Mouse (Mus musculus): ENCODE data around the gene Atp10a. TPM values are rescaled to one million over a fixed set of nuclear protein-coding genes. Genes with fewer than 3 reads are reported as not detected.

The Atp10a gene
- polyA plus RNA-seq, 1 experiment: 9.9 TPM

DNA sequence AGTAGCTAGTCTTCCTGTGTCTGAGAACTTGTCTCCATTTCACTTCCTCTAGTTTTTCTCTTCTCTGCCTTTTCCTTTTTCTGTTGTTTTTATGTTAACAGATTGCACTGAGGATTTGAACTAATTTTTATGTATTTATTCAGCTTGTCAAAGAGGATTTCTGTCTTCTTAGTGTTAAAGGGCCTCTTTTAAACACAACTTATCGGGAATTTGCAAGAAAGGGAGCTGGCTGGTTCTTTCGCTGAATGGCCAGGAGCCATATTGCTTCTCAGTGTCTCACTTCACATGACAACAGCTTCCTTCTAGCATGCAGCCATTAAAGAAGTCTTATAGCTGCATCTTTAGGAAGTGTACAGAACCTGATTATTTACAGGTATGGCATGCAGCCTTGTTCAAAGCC, 16.3 kb upstream of the Atp10a start:
- H3K27ac ChIP-seq (ENCODE audit: insufficient read depth, low read length): no peak overlapping the region
- TF ChIP-seq EP300 (IDR thresholded peaks at IDR 0.05; ENCODE audit: insufficient read depth, low read depth, low read length) (no peak), POLR2A (IDR thresholded peaks at IDR 0.05; ENCODE audit: insufficient read depth, low read length) (no peak), CTCF (IDR thresholded peaks at IDR 0.05; ENCODE audit: low read depth, low read length) (no peak)
- no peaks in the 10 kb centered on the region for H3K4me1 ChIP-seq (ENCODE audit: control insufficient read depth, insufficient read depth, low read length)
- H3K9me3 ChIP-seq (replicated peaks; ENCODE audit: control insufficient read depth, insufficient read depth, low read length, poor library complexity, severe bottlenecking): no peaks in the 10 kb centered on the region
- no peaks in the 10 kb centered on the region for H3K36me3 ChIP-seq (ENCODE audit: control insufficient read depth, insufficient read depth, low read length, poor library complexity, severe bottlenecking)
- H3K27me3 ChIP-seq (ENCODE audit: control insufficient read depth, insufficient read depth, low read length, poor library complexity, severe bottlenecking): no peaks in the 10 kb centered on the region
- no peak overlapping the region for H3K4me3 ChIP-seq (ENCODE audit: low read depth, low read length)
- no peak overlapping the region for H3K9ac ChIP-seq (ENCODE audit: low read depth, poor library complexity, severe bottlenecking)

DNA sequence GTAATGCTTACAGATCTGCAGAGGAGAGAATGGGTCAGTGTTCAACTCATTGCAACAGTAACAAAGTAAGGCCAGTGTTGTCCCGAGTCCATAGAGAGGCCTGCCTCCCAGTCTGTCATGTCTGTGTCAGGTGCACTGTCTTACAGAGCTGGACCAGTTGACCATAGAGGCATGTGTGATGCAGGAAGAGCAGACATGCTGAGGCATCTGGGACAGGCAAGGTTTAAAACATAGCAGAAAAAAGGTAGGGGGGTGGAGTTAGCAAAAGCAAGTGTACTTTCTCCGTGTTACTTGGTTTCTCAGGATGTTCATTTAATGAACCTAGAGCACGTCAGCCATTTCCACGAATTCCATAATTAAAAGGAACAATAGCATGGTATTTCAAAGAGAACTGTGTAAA, 15.5 kb upstream of the Atp10a start:
- no peaks in the 10 kb centered on the region for H3K27me3 ChIP-seq (ENCODE audit: control insufficient read depth, insufficient read depth, low read length, poor library complexity, severe bottlenecking)
- TF ChIP-seq POLR2A (IDR thresholded peaks at IDR 0.05; ENCODE audit: insufficient read depth, low read length) (no peak), EP300 (IDR thresholded peaks at IDR 0.05; ENCODE audit: insufficient read depth, low read depth, low read length) (no peak), CTCF (IDR thresholded peaks at IDR 0.05; ENCODE audit: low read depth, low read length) (no peak)
- no peak overlapping the region for H3K27ac ChIP-seq (ENCODE audit: insufficient read depth, low read length)

DNA sequence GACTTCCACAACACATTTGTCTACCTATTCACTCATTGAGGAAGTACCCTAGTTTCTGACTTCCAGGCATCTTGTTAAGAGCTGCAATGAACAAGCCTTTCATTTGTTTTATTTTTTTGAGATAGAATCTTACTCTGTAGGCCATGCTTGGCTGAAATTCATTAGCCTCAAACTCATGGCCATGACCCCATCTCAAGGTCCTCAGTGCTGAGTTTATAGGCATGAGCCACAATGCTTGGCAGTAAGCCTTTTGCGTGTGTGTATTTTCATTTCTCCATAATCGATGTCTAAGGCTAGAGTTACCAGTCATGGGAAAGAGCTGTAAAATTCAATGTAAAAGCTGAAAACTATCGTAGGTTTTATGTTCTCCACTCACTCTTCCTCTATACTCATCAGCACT, 14.1 kb upstream of the Atp10a start:
- Histone ChIP-seq H3K27me3 (ENCODE audit: control insufficient read depth, insufficient read depth, low read length, poor library complexity, severe bottlenecking) (no peaks in the 10 kb centered on the region), H3K27ac (ENCODE audit: insufficient read depth, low read length) (no peak overlapping the region), H3K9ac (ENCODE audit: low read depth, poor library complexity, severe bottlenecking) (no peak overlapping the region), H3K4me1 (ENCODE audit: control insufficient read depth, insufficient read depth, low read length) (no peaks in the 10 kb centered on the region), H3K4me3 (ENCODE audit: low read depth, low read length) (no peak overlapping the region), H3K9me3 (replicated peaks; ENCODE audit: control insufficient read depth, insufficient read depth, low read length, poor library complexity, severe bottlenecking) (no peaks in the 10 kb centered on the region), H3K36me3 (ENCODE audit: control insufficient read depth, insufficient read depth, low read length, poor library complexity, severe bottlenecking) (no peaks in the 10 kb centered on the region)
- TF ChIP-seq CTCF (IDR thresholded peaks at IDR 0.05; ENCODE audit: low read depth, low read length): no peak
- no peak for TF ChIP-seq POLR2A (IDR thresholded peaks at IDR 0.05; ENCODE audit: insufficient read depth, low read length)
- no peak for TF ChIP-seq EP300 (IDR thresholded peaks at IDR 0.05; ENCODE audit: insufficient read depth, low read depth, low read length)

More for the DNA sequence above, 15.5 kb upstream of the Atp10a start:
- Histone ChIP-seq H3K4me1 (ENCODE audit: control insufficient read depth, insufficient read depth, low read length) (no peaks in the 10 kb centered on the region), H3K9ac (ENCODE audit: low read depth, poor library complexity, severe bottlenecking) (no peak overlapping the region), H3K9me3 (replicated peaks; ENCODE audit: control insufficient read depth, insufficient read depth, low read length, poor library complexity, severe bottlenecking) (no peaks in the 10 kb centered on the region), H3K36me3 (ENCODE audit: control insufficient read depth, insufficient read depth, low read length, poor library complexity, severe bottlenecking) (no peaks in the 10 kb centered on the region), H3K4me3 (ENCODE audit: low read depth, low read length) (no peak overlapping the region)

DNA sequence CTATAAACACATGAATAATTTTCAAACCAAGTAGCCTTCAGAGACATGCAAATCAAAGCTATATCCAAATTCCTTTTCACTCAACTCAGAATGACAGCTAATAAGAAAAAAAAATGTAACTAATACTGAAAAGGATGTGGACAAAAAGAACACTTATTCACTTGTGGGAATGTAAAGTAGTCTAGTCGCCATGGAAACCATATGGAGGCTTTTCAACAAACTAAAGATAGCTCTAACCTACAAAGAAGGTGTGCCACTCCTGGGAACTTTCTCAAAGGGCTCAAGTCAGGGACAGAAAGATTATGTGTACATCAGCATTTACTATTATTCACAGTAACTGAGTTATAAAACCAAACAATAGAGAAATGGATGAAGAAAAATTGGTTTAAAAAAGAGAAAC, 8.6 kb upstream of the Atp10a start:
- Histone ChIP-seq H3K4me1 (ENCODE audit: control insufficient read depth, insufficient read depth, low read length) (no peaks in the 10 kb centered on the region), H3K9me3 (replicated peaks; ENCODE audit: control insufficient read depth, insufficient read depth, low read length, poor library complexity, severe bottlenecking) (no peaks in the 10 kb centered on the region), H3K36me3 (ENCODE audit: control insufficient read depth, insufficient read depth, low read length, poor library complexity, severe bottlenecking) (no peaks in the 10 kb centered on the region), H3K4me3 (ENCODE audit: low read depth, low read length) (no peak overlapping the region), H3K27ac (ENCODE audit: insufficient read depth, low read length) (no peak overlapping the region), H3K27me3 (ENCODE audit: control insufficient read depth, insufficient read depth, low read length, poor library complexity, severe bottlenecking) (no peaks in the 10 kb centered on the region), H3K9ac (ENCODE audit: low read depth, poor library complexity, severe bottlenecking) (no peak overlapping the region)
- no peak for TF ChIP-seq EP300 (IDR thresholded peaks at IDR 0.05; ENCODE audit: insufficient read depth, low read depth, low read length)
- no peak for TF ChIP-seq CTCF (IDR thresholded peaks at IDR 0.05; ENCODE audit: low read depth, low read length)
- TF ChIP-seq POLR2A (IDR thresholded peaks at IDR 0.05; ENCODE audit: insufficient read depth, low read length): no peak

DNA sequence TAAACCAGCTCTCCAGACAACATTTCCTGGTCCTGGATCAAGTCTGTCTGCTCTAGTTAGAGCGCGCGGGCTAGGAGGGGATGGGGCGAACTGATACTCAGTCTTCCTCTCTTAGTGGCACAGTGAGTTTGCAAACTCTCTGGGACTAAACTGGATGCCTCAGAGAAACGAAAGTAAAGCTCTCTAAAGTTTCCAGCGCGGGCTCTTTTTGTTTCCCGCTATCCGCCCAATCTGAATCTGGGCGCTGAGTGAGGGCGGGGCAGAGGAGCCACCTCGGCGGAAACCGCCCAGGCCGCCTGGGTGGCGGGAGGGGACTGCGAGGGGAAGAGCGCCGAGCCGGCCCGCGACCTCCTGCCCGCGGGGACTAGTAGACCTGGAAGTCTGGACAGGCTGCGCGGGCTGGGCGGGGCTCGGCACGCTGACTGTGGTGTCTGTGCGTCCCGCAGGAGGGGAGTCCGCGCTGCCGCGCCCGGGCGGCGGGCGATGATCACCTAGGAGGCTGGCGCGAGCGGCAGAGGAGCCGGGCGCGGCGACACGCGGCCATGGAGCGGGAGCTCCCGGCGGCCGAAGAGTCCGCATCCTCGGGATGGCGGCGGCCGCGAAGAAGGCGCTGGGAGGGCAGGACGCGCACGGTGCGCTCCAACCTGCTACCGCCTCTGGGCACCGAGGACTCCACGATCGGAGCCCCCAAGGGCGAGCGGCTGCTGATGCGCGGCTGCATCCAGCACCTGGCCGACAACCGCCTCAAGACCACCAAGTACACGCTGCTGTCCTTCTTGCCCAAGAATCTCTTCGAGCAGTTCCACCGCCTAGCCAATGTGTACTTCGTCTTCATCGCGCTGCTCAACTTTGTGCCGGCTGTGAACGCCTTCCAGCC, 2.2 kb downstream of the Atp10a start:
- H3K4me3 ChIP-seq (ENCODE audit: low read depth, low read length): peak overlapping the region; percentile 72
- no peaks in the 10 kb centered on the region for H3K36me3 ChIP-seq (ENCODE audit: control insufficient read depth, insufficient read depth, low read length, poor library complexity, severe bottlenecking)
- TF ChIP-seq CTCF (IDR thresholded peaks at IDR 0.05; ENCODE audit: low read depth, low read length) (no peak), EP300 (IDR thresholded peaks at IDR 0.05; ENCODE audit: insufficient read depth, low read depth, low read length) (0 out of 2 replicates have a peak, but pooled peaks have one; percentile 3), POLR2A (IDR thresholded peaks at IDR 0.05; ENCODE audit: insufficient read depth, low read length) (peak; percentile 37)
- peaks cover 4% of the 10 kb centered on the region; the same call in 1 of the 2 replicates for H3K27me3 ChIP-seq (ENCODE audit: control insufficient read depth, insufficient read depth, low read length, poor library complexity, severe bottlenecking)
- peaks cover 15% of the 10 kb centered on the region for H3K9me3 ChIP-seq (replicated peaks; ENCODE audit: control insufficient read depth, insufficient read depth, low read length, poor library complexity, severe bottlenecking)
- peak overlapping the region; percentile 63 for H3K9ac ChIP-seq (ENCODE audit: low read depth, poor library complexity, severe bottlenecking)
- no peak overlapping the region for H3K27ac ChIP-seq (ENCODE audit: insufficient read depth, low read length)
- no peaks in the 10 kb centered on the region for H3K4me1 ChIP-seq (ENCODE audit: control insufficient read depth, insufficient read depth, low read length)

DNA sequence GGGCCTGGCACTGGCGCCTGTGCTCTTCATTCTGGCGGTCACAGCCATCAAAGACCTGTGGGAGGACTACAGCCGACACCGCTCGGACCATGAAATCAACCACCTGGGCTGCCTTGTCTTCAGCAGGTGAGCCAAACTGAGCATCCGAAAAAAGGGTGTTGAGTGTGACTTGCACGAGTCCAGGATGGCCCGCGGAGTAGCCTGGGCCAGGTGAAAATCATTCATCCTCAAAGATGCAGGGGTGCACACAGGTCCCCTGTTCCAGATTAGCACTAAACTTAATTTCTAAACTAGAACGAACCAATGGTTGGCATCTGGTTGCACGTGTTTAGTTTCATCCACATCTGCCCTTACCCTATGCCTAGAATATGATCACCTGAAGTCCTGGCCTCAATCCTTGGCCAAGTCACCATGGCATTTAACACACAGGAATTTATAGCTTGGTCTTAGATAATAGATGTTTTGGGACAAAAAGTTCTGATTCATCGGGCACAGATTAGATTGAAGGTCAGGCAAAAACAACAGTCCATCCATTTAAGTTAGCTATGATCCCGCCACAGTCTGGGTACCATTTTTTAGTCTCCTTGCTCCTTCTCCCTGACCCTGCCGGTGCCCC, 2.9 kb downstream of the Atp10a start:
- no peaks in the 10 kb centered on the region for H3K36me3 ChIP-seq (ENCODE audit: control insufficient read depth, insufficient read depth, low read length, poor library complexity, severe bottlenecking)
- no peak for TF ChIP-seq POLR2A (IDR thresholded peaks at IDR 0.05; ENCODE audit: insufficient read depth, low read length)
- TF ChIP-seq CTCF (IDR thresholded peaks at IDR 0.05; ENCODE audit: low read depth, low read length): no peak
- no peak for TF ChIP-seq EP300 (IDR thresholded peaks at IDR 0.05; ENCODE audit: insufficient read depth, low read depth, low read length)
- no peak overlapping the region for H3K27ac ChIP-seq (ENCODE audit: insufficient read depth, low read length)
- no peaks in the 10 kb centered on the region for H3K4me1 ChIP-seq (ENCODE audit: control insufficient read depth, insufficient read depth, low read length)
- H3K9me3 ChIP-seq (replicated peaks; ENCODE audit: control insufficient read depth, insufficient read depth, low read length, poor library complexity, severe bottlenecking): peaks cover 15% of the 10 kb centered on the region
- peak overlapping the region; percentile 63 for H3K9ac ChIP-seq (ENCODE audit: low read depth, poor library complexity, severe bottlenecking)
- H3K27me3 ChIP-seq (ENCODE audit: control insufficient read depth, insufficient read depth, low read length, poor library complexity, severe bottlenecking): peaks cover 4% of the 10 kb centered on the region; the same call in 1 of the 2 replicates
- peak overlapping the region; percentile 72 for H3K4me3 ChIP-seq (ENCODE audit: low read depth, low read length)

Data from ES-Bruce4 (cell line).